Mouse (Mus musculus): ENCODE data around the gene Prkar2b. TPM values are rescaled to one million over a fixed set of nuclear protein-coding genes. Genes with fewer than 3 reads are reported as not detected.
A peak's percentile ranks its signal among the peaks of the same experiment; 100 is the strongest.

Gene Prkar2b
- polyA plus RNA-seq, 1 experiment from 2014 or later, result 73.7 TPM

DNA sequence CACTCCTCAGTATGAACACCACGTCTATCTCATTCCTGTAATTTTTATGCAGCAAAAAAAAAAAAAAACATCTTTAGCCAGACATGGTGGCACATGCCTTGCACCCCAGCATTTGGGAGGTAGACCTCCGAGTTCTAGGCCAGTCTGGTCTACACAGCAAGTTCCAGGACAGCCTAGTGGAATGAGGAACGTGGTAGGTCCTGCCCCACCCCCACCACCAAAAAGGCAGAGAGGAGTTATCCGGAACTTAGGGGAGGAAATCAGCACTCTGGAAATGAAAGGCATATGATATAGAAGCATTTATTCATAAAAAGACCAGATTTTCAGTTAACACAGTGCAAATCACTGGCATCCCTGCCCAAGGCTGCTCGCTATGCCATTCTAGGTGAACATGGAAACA lies 52.4 kb downstream of the Prkar2b start:
- H3K27me3 ChIP-seq (ENCODE audit: control insufficient read depth, insufficient read depth, low read length), result no peaks in the 10 kb centered on the region
- no peaks in the 10 kb centered on the region for H3K9me3 ChIP-seq (ENCODE audit: control insufficient read depth, low read length)
- no peaks in the 10 kb centered on the region for H3K4me1 ChIP-seq (ENCODE audit: control insufficient read depth, insufficient read depth, low read length)
- H3K36me3 ChIP-seq (ENCODE audit: control insufficient read depth, insufficient read depth, low read length), result no peaks in the 10 kb centered on the region
- H3K27ac ChIP-seq (ENCODE audit: low read depth, low read length), result no peak overlapping the region
- no peak overlapping the region for H3K4me3 ChIP-seq (ENCODE audit: low read depth, low read length)
- H3K4me2 ChIP-seq, result no peak overlapping the region
- DNase-seq (ENCODE audit: low spot score, missing footprints) (peak; percentile 49), ATAC-seq (ENCODE audit: low FRiP score) (no peak)
- WGBS, result 80% methylated on average over 5 of the region's 5 CpGs
- H3K9ac ChIP-seq (ENCODE audit: low read length), result no peak overlapping the region

DNA sequence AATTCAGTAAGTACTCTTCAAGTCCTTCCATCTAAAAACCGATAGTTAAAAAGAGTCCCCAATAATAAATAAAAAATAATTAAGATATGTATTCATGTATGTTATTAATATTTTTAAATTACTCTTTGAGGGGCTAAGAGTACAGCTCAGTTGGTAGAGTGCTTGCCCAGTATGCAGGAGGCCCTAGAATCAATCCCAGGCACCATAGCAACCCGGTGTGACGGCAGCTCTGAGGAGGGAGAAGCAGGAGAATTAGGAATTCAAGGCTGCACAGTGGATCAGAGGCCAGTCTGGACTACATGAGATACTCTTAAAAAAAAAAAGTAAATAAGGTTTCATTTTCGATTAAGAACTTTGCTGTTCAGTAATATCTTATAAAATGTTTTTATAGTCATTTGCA lies 53.5 kb downstream of the Prkar2b start:
- WGBS, result 74% methylated on average over 4 of the region's 4 CpGs
- Histone ChIP-seq H3K9ac (ENCODE audit: low read length) (no peak overlapping the region), H3K27me3 (ENCODE audit: control insufficient read depth, insufficient read depth, low read length) (no peaks in the 10 kb centered on the region), H3K4me3 (ENCODE audit: low read depth, low read length) (no peak overlapping the region), H3K9me3 (ENCODE audit: control insufficient read depth, low read length) (no peaks in the 10 kb centered on the region), H3K27ac (ENCODE audit: low read depth, low read length) (no peak overlapping the region), H3K4me2 (no peak overlapping the region), H3K4me1 (ENCODE audit: control insufficient read depth, insufficient read depth, low read length) (no peaks in the 10 kb centered on the region), H3K36me3 (ENCODE audit: control insufficient read depth, insufficient read depth, low read length) (no peaks in the 10 kb centered on the region)
- ATAC-seq (ENCODE audit: low FRiP score) (no peak), DNase-seq (ENCODE audit: low spot score, missing footprints) (peak; percentile 17)

DNA sequence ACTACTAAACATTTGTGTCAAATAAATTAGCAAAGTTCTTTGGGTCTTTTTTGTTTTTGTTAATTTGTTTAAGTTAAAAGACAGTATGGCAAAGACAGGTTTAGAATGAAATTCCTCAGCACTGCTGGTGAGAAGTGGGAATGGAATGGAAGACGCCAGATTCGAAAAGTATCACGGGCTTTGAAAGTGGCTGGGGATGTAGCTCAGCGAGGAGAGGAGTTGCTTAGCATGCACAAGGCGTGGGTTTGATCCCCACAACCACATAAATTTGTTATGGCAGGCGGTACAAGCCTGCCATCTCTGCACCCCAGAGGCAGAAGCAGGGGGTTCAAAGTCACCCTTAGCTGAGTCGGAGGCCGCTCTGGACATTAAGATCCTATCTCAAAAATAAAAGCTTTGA lies 54.1 kb downstream of the Prkar2b start:
- no peaks in the 10 kb centered on the region for H3K4me1 ChIP-seq (ENCODE audit: control insufficient read depth, insufficient read depth, low read length)
- no peak overlapping the region for H3K4me2 ChIP-seq
- WGBS, result 91% methylated on average over 8 of the region's 8 CpGs
- no peaks in the 10 kb centered on the region for H3K27me3 ChIP-seq (ENCODE audit: control insufficient read depth, insufficient read depth, low read length)
- H3K4me3 ChIP-seq (ENCODE audit: low read depth, low read length), result no peak overlapping the region
- H3K27ac ChIP-seq (ENCODE audit: low read depth, low read length), result no peak overlapping the region
- no peaks in the 10 kb centered on the region for H3K9me3 ChIP-seq (ENCODE audit: control insufficient read depth, low read length)
- no peak overlapping the region for H3K9ac ChIP-seq (ENCODE audit: low read length)
- H3K36me3 ChIP-seq (ENCODE audit: control insufficient read depth, insufficient read depth, low read length), result no peaks in the 10 kb centered on the region
- DNase-seq (ENCODE audit: low spot score, missing footprints), result peak; percentile 75
- ATAC-seq (ENCODE audit: low FRiP score), result no peak

DNA sequence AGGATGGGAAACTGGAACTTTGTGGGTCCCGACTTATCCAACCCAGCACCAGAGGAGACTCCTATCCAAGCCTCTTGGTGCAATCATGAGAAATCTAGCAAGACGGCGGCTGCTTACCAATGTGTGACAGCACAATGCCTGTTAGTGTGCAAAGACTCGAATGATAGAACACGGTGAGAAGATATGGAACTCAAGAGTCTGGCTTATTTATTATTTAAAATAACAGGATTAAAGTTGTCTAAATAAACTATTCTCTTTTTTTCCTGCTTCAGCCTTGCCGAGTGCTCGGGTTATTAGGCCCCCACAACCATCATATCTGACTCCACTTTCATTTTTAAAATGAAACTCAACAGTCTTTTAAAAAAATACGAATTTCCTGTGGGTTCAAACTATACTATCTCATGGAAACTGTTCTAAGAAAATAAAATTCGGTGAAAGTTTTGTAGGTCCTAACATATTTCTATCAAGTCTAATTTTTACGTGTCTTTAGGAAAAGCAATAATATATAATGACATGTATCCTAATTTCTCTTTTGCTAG lies 54.6 kb downstream of the Prkar2b start:
- H3K36me3 ChIP-seq (ENCODE audit: control insufficient read depth, insufficient read depth, low read length), result no peaks in the 10 kb centered on the region
- no peak overlapping the region for H3K4me2 ChIP-seq
- no peaks in the 10 kb centered on the region for H3K27me3 ChIP-seq (ENCODE audit: control insufficient read depth, insufficient read depth, low read length)
- no peaks in the 10 kb centered on the region for H3K9me3 ChIP-seq (ENCODE audit: control insufficient read depth, low read length)
- no peak overlapping the region for H3K27ac ChIP-seq (ENCODE audit: low read depth, low read length)
- 87% methylated on average over 10 of the region's 10 CpGs for WGBS
- H3K9ac ChIP-seq (ENCODE audit: low read length), result no peak overlapping the region
- H3K4me1 ChIP-seq (ENCODE audit: control insufficient read depth, insufficient read depth, low read length), result no peaks in the 10 kb centered on the region
- ATAC-seq (ENCODE audit: low FRiP score) (no peak), DNase-seq (ENCODE audit: low spot score, missing footprints) (peak; percentile 78)
- H3K4me3 ChIP-seq (ENCODE audit: low read depth, low read length), result no peak overlapping the region

DNA sequence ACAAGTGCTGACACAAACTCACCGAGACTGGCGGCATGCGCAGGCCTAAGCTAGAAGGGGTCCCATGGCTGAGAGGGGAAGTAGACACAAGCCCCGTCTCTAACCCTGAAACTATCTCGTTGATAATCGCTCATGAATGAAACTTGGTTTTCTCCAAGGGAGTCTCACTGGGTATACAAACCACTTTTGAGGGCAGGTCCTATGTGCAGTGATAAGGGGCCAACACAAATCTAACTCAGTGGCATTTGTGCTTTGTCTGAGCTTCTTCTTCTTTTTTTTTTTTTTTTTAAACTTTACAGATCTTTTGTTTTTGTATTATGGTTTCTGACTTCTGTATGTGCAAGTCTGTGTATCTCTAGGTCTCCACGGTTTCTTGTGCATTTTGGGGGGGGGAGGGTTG lies 60.6 kb downstream of the Prkar2b start:
- DNase-seq (ENCODE audit: low spot score, missing footprints) (peak; percentile 17), ATAC-seq (ENCODE audit: low FRiP score) (no peak)
- H3K9ac ChIP-seq (ENCODE audit: low read length), result no peak overlapping the region
- H3K9me3 ChIP-seq (ENCODE audit: control insufficient read depth, low read length), result no peaks in the 10 kb centered on the region
- 87% methylated on average over 7 of the region's 7 CpGs for WGBS
- no peak overlapping the region for H3K4me3 ChIP-seq (ENCODE audit: low read depth, low read length)
- no peaks in the 10 kb centered on the region for H3K4me1 ChIP-seq (ENCODE audit: control insufficient read depth, insufficient read depth, low read length)
- no peaks in the 10 kb centered on the region for H3K36me3 ChIP-seq (ENCODE audit: control insufficient read depth, insufficient read depth, low read length)
- no peak overlapping the region for H3K4me2 ChIP-seq
- H3K27me3 ChIP-seq (ENCODE audit: control insufficient read depth, insufficient read depth, low read length), result no peaks in the 10 kb centered on the region
- no peak overlapping the region for H3K27ac ChIP-seq (ENCODE audit: low read depth, low read length)

DNA sequence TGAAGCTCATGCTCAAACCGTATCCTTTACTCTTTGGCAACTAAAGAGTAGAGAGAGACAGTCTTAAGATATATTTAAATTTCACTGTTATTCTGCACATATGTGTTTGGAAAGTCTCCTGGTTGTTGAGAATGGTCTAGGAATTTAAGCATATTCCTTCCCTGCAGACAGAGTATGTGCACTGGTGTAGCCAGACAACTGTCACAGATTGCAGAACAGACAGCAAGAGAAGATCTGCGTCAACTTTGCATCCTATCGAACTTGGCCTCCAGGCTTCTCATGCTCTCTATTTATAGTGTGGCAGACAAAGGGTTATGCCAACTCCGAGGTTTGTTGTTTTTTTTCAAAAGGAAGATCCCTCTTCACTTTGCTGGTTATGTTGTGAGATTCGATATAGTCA lies 62.4 kb downstream of the Prkar2b start:
- no peak overlapping the region for H3K4me2 ChIP-seq
- no peak for ATAC-seq (ENCODE audit: low FRiP score)
- H3K4me1 ChIP-seq (ENCODE audit: control insufficient read depth, insufficient read depth, low read length), result no peaks in the 10 kb centered on the region
- WGBS, result 85% methylated on average over 5 of the region's 5 CpGs
- H3K27me3 ChIP-seq (ENCODE audit: control insufficient read depth, insufficient read depth, low read length), result no peaks in the 10 kb centered on the region
- no peak overlapping the region for H3K9ac ChIP-seq (ENCODE audit: low read length)
- no peaks in the 10 kb centered on the region for H3K9me3 ChIP-seq (ENCODE audit: control insufficient read depth, low read length)
- no peak overlapping the region for H3K27ac ChIP-seq (ENCODE audit: low read depth, low read length)
- no peaks in the 10 kb centered on the region for H3K36me3 ChIP-seq (ENCODE audit: control insufficient read depth, insufficient read depth, low read length)
- no peak overlapping the region for H3K4me3 ChIP-seq (ENCODE audit: low read depth, low read length)
- peak; percentile 51 for DNase-seq (ENCODE audit: low spot score, missing footprints)

DNA sequence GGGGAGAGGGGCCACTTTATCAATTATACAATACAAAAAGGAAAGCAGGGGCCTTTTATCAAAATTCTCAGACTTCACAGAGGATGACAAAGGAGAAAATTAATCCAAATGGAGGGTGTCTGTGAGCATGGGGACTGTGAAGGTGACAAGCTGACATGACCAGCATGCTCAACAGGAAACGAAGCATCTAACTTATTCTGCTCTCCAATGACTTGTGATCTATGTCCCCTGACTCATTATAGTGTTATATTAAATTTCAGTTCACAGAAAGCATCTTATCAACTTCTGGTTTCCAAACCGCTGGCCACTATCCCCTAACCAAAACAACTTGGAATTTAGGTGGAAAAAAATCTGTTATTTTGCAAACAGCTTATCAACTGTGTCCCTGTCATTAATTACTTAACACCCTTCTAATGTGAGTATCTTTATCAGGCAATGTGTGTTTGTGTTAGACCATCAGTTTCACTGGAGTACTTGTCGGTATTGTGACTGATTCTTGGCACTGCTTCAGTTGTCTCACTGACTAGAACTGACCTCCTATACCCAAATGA lies 63.7 kb downstream of the Prkar2b start:
- no peaks in the 10 kb centered on the region for H3K9me3 ChIP-seq (ENCODE audit: control insufficient read depth, low read length)
- no peak overlapping the region for H3K4me3 ChIP-seq (ENCODE audit: low read depth, low read length)
- no peak overlapping the region for H3K9ac ChIP-seq (ENCODE audit: low read length)
- no peak overlapping the region for H3K27ac ChIP-seq (ENCODE audit: low read depth, low read length)
- H3K36me3 ChIP-seq (ENCODE audit: control insufficient read depth, insufficient read depth, low read length), result no peaks in the 10 kb centered on the region
- H3K4me1 ChIP-seq (ENCODE audit: control insufficient read depth, insufficient read depth, low read length), result no peaks in the 10 kb centered on the region
- peak; percentile 35 for DNase-seq (ENCODE audit: low spot score, missing footprints)
- 83% methylated on average over 3 of the region's 3 CpGs for WGBS
- no peak overlapping the region for H3K4me2 ChIP-seq
- no peak for ATAC-seq (ENCODE audit: low FRiP score)
- no peaks in the 10 kb centered on the region for H3K27me3 ChIP-seq (ENCODE audit: control insufficient read depth, insufficient read depth, low read length)

DNA sequence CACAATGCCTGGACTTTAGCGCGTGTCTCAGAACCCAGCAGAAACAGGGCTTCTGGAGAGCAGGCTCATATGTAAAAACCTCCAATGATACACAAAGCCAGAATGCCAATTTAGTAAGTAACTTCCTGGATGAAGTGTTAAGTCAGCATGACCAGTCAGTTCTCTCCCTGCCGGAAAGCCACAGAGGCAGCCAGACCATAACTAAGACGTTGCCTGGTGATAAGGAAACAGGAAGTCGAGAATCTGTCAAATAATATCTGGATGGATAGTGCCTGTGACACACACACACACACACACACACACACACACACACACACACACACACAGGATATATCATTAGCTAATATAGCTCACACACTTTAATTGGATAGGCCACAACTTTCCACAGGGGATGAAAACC lies 64.2 kb downstream of the Prkar2b start:
- WGBS, result 83% methylated on average over 5 of the region's 5 CpGs
- DNase-seq (ENCODE audit: low spot score, missing footprints), result peak; percentile 17
- Histone ChIP-seq H3K9ac (ENCODE audit: low read length) (no peak overlapping the region), H3K4me3 (ENCODE audit: low read depth, low read length) (no peak overlapping the region), H3K4me2 (no peak overlapping the region), H3K27me3 (ENCODE audit: control insufficient read depth, insufficient read depth, low read length) (no peaks in the 10 kb centered on the region), H3K9me3 (ENCODE audit: control insufficient read depth, low read length) (no peaks in the 10 kb centered on the region), H3K27ac (ENCODE audit: low read depth, low read length) (no peak overlapping the region), H3K4me1 (ENCODE audit: control insufficient read depth, insufficient read depth, low read length) (no peaks in the 10 kb centered on the region), H3K36me3 (ENCODE audit: control insufficient read depth, insufficient read depth, low read length) (no peaks in the 10 kb centered on the region)
- ATAC-seq (ENCODE audit: low FRiP score), result no peak

DNA sequence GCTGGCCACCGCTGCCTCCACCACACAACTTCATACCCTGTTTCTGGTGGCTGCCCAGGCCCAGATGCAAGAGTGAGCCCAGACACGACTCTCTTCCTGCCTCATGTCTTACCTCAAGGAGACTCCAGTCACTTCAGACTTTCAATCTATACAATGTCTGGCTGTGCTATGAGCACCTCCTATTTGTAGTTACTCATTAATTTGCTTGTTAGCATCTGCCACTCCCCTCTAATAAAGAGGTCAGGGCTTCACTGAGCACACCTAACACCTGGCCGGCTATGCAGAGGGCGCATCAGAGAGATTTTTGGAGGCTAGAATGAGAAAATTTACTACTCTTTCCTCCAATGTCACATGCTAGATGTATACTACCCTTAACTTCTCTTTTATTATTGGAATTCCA lies 70.5 kb downstream of the Prkar2b start:
- Histone ChIP-seq H3K27me3 (ENCODE audit: control insufficient read depth, insufficient read depth, low read length) (no peaks in the 10 kb centered on the region), H3K4me2 (no peak overlapping the region), H3K9ac (ENCODE audit: low read length) (no peak overlapping the region), H3K36me3 (ENCODE audit: control insufficient read depth, insufficient read depth, low read length) (no peaks in the 10 kb centered on the region; the same call in 1 of the 2 replicates), H3K27ac (ENCODE audit: low read depth, low read length) (no peak overlapping the region), H3K4me3 (ENCODE audit: low read depth, low read length) (no peak overlapping the region), H3K4me1 (ENCODE audit: control insufficient read depth, insufficient read depth, low read length) (no peaks in the 10 kb centered on the region), H3K9me3 (ENCODE audit: control insufficient read depth, low read length) (no peaks in the 10 kb centered on the region)
- WGBS, result 88% methylated on average over 4 of the region's 4 CpGs
- DNase-seq (ENCODE audit: low spot score, missing footprints) (no peak), ATAC-seq (ENCODE audit: low FRiP score) (no peak)
